Mouse (Mus musculus) large intestine, adult 2 months (tissue): ENCODE results near the gene Sdr9c7. TPM values are rescaled to one million over a fixed set of nuclear protein-coding genes. Genes with fewer than 3 reads are reported as not detected.
"Not testable (repeated sequence)": the region's sequence is repeated elsewhere in the genome, so short reads cannot be mapped to it uniquely, and the experiment has no call there.

ENCODE experiments used
- DNase-seq: peaks from one replicate; pipeline ENCODE4 v3.0.0-alpha.2; 2012; ENCODE audit warnings: low read depth, low spot score
- WGBS: fragments of 180-500 bp; shearing (Covaris S2); methylation state at CpG from one replicate; pipeline ENCODE4 v1.1.7; 2018; 5-methylcytosine and 5-hydroxymethylcytosine counted together
- polyA plus RNA-seq: library from polyadenylated mRNA; depleted of rRNA; stranded (reverse); fragments of >200 nt; gene quantifications from 2 replicates; pipeline ENCODE4 v1.2.3, GENCODE M21; 2012

The Sdr9c7 gene
- polyA plus RNA-seq, 1 experiment: 0.04 TPM

DNA sequence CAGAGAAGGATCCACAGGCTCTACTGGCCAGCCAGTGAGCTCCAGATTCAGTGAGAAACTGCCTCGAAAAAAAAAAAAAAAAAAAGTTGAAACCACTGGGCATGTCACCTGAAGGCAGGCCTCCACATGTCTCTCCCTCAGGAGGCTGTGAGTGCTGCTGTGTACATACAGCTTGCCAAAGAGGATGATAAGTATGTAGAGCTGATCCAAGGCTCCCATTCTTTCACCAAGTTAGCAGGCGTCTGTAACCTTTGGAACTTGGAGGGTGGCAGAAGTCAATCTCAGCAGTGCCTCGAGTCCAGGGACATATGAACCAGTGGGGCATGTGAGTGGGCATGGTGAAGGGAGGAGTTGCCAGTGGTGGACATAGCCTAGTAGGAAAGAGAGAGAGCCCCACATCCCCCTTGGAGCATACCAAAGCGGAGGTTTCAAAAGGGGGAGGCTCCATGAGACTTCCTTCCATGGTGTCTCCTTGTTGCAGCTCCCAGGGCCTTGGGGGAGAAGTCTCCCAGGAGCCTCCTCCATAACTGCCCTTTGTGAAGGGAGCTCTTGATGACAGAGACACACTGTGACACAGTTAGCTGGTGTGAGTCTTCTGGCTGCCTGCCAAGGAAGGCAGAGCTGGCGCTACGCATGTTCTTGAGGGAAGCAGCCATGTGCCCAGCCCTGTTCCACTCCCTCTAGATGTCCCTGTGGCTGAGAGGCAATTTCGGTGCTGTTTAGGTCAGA, 6.6 kb downstream of the Sdr9c7 start:
- DNase-seq: no peak
- WGBS: 26% methylated on average over 7 of the region's 7 CpGs

DNA sequence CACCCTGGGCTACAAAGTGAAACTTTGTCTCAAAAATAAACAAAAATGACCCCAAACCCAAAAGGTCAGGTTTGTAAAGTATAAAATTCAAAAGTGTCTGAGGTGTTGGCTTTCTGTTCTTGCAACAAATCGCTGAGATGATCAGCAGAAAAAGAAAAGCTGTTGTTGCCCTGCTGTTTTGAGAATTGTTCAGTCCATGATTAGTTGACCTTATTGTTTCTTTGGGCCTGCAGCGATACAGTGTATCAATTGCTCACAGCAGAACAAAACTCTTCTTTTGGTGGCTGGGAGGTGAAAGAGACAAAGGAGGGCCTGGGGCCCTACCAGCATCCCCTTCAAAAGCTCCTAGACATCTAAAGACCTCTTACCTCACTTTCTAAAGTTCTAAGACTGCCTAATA, 7.8 kb downstream of the Sdr9c7 start:
- 89% methylated on average over 2 of the region's 2 CpGs for WGBS
- DNase-seq: no peak

DNA sequence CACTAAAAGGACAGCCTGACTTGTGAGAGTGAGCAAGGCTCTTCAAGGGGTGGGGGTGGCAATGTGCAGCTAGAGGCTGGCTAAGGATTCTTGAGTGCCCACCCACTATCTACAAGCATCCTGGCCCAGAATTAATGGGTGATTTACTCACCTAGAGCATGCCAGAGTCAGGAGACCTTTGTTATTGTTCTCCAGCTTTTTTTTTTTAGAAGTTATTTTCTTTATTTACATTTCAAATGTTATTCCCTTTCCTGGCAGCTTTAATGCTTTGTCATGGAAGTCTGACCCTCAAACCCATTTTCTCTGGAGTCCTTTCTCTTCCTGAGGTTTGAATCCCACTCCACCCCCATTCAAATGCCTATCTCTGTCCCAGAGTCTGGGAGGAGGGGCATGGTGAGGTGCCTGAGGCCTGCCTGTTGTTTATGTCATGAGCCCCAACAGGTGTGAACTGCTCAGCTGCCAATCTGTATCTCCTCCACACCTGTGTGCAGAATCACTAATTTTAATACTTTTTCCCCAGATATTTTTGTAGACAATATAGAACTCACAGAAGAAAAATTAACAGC, 9.2 kb downstream of the Sdr9c7 start:
- no peak for DNase-seq

DNA sequence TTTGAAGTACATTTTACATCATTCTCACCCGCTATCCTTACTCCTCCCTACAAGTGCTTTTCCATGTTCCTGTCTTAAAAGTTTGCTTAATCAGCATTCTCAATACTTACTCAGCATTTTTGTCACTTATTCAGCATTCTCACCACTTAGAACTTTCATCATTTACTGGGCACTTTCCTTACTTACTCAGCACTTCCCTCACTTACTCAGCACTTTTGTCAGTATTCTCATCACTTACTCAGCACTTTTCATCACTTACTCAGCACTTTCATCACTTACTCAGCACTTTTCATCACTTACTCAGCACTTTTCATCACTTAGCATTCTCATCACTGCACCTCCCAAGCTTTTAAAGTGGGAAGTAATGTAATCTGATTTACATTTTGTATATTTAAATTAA, 17.3 kb downstream of the Sdr9c7 start:
- no peak for DNase-seq
- WGBS: 98% methylated on average over 1 of the region's 1 CpGs

DNA sequence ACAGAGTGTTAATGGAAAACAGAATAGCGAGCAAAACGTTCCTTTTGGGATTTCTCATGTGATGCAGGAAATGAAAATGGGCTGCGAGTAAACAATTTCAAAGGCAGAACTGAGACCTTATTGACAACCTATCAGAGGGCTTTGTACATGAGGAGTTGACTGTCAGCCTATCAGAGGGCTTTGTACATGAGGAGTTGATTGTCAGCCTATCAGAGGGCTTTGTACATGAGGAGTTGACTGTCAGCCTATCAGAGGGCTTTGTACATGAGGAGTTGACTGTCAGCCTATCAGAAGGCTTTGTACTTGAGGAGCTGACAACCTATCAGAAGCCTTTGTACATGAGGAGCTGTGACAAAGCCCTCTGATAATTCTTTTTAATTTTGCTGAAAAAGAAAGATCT, 18.9 kb downstream of the Sdr9c7 start:
- 90% methylated on average over 3 of the region's 3 CpGs for WGBS
- DNase-seq: not testable (repeated sequence)

DNA sequence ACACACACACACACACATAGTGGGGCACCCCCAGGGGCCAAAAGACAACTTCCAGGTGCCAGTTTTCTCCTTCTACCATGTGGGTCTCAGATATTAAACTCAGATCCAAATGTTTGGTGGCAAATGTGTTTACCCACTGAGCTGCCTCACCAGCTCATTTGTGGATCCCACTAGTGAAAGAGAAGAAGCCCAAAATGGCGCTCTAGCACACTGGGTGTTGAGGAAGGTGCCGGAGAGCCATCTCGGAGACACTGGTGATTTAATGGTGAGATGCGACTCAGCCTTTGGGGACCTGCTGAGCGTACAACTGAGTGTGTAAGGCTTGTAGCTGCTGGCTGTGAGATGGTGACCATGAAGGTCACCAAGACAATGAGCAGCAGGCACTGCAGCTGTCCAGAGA, 19.3 kb downstream of the Sdr9c7 start:
- DNase-seq: no peak
- 96% methylated on average over 5 of the region's 5 CpGs for WGBS

DNA sequence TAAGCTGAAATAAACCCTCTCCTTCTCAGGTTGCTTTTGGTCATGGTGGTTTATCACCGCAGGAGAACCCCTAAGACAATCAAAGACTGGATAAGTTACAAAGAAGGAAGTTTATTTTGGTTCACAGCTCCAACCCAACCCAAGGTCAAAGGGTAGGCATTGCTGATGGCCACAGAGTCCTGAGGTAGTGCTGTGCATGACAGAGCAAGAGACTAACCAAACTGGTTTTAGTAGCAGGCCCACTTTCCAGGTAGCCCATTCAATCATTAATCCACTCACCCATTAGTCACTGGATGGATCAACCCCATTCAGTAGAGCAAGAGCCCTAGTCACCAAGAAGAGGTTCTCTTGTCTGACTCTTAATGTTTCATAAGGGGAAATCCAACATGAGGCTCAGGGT, 23.9 kb downstream of the Sdr9c7 start:
- WGBS: 29% methylated on average over 1 of the region's 1 CpGs
- DNase-seq: no peak

DNA sequence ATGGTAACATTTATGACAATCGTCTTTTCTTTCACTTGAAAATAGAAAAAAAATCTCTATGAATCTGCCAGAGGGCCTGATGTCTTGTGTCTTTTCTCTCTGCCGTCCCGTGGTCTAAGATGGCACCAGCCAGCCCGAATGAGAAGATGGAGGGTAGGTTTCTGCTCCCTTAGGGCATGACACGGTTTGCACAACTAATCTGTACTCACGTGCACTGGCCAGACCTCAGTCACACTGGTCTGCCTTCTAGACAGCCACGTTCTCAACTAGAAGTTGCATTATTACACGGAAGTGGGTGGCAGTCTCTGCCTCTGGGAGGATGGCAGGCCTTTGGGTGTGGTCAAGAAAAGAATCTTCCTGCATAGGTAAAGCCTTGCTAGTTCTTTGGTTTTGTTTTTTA, 24.7 kb downstream of the Sdr9c7 start:
- WGBS: 84% methylated on average over 8 of the region's 8 CpGs
- no peak for DNase-seq

DNA sequence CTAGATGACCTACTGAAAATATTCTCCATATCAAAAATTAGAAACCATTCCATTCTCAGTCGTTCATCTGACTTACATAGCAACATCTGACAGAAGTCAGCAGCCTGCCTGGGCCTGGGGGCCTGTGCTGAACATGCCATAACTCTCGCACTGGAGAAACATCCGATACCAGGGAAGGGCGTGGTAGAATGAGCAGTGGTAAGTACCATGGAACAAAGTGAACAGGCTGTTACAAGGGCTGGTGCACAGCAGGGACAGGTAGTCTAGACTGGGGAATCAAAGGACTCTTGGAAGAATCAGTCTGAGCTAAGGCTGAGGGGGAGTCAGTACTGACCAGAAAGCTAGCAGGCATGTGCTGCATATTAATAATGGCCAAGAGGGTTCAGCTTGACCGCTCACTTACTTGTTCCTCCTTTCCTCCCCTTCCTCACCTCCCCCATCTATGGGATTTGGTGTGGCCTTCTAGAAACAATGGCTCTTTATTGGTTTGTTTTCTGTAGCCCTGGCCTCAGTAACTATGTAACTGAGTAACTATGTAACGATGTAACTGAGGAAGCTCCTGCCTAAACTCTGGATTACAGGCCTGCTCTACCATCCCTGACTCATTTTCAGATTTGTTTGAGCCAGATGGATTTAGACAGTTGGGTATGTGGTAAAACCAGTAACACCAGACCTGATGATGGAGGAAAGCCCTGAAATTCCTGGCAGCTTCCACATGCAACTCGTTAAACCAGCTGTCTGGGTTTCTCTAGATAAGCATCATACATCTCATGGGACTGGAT, 26.5 kb downstream of the Sdr9c7 start:
- WGBS: 31% methylated on average over 7 of the region's 7 CpGs
- DNase-seq: peak; percentile 56

DNA sequence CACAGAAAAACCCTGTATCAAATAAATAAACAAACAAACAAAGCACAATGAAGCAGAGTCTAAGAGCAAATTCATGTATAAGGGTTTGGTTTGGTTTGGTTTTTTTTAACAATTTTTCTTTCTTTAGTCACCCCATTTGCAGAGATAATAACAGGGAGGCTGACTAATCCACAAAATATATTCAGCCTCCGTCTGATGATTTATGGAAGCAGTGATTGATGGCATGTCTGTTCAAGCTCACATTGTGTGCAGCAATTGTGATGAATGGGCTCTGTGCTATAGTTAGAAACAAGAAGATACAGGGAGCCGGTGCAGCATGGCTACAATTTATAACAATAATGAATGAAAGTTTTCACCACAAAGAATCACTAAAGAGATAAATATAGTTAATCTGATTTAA, 29.4 kb downstream of the Sdr9c7 start:
- WGBS: 78% methylated on average over 2 of the region's 2 CpGs
- DNase-seq: no peak

DNA sequence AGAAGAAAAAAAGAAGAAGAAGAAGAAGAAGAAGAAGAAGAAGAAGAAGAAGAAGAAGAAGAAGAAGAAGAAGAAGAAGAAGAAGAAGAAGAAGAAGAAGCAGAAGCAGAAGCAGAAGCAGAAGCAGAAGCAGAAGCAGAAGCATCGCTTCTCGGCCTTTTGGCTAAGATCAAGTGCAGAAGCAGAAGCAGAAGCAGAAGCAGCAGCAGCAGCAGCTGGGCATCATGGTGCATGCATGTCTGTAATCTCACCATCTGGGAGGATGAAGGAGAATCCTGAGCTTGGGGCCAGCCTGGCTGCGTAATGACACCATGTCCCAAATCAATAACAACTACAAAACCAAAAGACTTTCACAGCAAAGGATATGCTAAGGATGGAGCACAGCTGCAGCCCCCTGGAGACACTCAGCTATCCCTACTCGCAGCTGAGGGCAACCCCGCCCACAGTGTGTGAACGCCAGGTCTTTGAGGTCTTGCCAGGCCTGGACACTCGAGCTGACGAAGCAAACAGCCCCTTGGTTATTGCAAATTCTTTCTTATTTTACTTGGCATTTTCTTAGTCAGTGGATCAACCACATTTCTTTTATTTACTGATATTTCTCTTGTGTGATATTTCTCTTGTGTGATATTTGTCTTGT, 34.1 kb downstream of the Sdr9c7 start:
- no peak for DNase-seq
- 65% methylated on average over 8 of the region's 8 CpGs for WGBS

DNA sequence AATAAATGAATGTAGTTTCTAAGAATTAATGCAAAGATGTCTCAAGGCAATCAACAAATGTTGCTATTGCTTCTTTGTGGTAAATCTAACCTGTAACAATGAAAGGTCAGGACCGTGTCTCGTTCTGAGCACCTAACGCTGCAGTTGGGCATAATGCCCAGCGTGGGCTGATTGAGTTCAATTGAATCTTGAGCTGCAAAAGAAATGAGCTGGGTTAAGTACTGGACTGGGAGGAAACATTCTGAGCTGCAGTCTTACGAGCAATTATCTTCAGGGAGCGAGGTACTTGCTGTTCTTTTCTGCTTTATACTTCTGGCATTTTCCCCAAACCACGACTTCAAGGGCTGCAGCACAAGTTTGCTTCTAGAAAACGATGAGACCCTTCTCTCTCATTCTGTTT, 38.0 kb downstream of the Sdr9c7 start:
- WGBS: 62% methylated on average over 8 of the region's 8 CpGs
- no peak for DNase-seq

DNA sequence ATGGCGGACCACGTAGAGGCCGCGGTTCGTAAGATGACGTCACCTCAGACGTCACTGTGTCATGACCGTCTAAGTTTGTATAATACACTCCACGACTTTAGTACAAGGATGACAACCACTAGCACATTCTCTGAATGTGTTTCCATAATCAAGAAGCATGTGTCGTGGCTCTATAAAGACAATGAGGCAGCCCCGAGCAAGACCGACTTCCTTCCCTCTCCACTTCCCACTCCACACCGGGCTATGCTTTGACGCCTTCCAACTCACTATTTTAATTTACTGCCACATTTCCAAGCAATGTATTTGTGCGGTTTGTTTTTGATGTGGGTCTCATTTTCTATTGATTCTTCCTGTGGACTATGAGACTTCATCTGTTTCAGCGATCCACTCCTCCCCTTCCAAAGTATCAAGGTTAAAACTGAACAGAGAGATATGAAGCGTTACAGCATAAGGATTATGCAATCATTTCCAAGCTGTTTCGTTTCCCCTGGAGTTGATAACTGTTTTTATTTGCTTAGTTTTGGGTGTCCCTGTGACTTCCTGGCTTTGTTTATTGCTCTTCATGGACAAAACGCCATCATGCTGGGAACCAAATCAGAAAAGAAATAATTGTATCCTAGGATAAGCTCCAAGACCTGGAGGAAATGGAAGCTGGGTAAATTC, 38.6 kb downstream of the Sdr9c7 start:
- 48% methylated on average over 19 of the region's 19 CpGs for WGBS
- no peak for DNase-seq

DNA sequence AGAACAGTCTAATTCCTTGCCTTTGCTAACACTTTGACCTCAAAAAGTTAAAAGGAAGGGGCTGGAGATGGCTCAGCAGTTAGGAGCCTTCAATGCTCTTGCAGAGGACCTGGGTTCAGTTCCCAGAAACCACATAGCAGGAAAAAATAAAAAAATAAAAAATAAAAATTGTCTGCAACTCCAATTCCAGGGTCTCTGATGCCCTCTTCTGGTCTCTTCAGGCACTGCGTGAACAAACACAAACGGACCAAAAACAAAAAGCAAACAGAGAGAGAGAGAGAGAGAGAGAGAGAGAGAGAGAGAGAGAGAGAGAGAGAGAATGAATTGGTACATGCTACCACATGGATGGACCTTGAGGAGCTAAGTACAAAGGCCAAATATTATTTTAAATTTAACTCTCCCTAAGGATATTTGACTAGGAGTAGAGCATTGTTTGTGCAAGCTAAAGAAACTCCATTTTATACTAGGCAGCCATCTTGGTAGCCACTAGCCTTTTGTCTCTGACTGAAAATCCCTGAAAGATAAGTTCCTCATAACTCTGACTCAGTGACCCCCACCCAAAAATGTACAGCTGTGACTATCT, 39.2 kb downstream of the Sdr9c7 start:
- WGBS: 2% methylated on average over 2 of the region's 2 CpGs
- no peak for DNase-seq

DNA sequence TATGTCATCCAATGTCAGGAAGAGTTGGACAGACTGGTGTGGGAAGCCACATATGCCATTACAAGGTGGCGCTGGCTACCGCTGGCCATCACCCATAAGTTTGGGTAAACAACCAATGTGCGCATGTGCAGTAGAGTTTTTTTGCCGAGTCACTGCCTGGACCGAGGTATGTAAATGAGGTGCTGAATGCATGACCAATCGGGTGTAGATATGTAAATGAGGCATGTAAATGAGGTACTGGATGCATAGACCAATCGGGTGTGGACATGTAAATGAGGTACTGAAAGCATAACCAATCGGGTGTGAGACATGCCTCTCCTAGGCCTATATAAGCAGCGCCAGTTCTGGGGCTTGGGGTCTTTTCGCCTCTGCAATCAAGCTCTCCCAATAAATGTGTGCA, 41.3 kb downstream of the Sdr9c7 start:
- 96% methylated on average over 10 of the region's 10 CpGs for WGBS
- not testable (repeated sequence) for DNase-seq

DNA sequence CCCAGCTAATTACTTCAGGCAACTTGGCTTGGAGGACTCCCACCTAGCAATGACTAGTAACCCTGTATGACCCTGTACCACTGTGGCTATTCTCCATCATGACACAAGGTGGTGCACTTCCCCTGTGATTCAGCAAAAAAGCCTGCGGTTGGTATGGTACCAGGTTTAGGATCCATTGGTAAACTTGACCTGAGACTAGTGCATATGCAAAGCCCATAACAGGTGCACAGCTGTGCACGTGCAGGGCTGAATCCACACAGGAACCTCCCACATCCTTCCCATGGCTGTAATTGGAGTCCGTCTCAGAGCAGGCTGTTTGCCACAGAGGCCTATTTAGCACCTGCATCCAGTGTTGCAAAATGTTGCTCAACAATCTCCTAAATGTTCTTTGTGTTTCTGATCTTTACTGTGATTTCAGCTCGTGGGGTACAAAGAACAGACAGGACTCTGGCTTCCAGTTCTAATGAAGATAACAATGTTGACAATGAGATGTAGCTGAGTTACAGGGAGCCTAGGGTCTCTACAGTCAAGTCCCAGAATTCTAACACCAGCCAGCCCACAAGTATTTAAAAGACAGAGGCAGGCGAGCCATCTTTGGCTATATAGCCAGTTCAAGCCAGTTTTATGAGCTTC, 47.2 kb downstream of the Sdr9c7 start:
- no peak for DNase-seq
- WGBS: 20% methylated on average over 5 of the region's 5 CpGs

DNA sequence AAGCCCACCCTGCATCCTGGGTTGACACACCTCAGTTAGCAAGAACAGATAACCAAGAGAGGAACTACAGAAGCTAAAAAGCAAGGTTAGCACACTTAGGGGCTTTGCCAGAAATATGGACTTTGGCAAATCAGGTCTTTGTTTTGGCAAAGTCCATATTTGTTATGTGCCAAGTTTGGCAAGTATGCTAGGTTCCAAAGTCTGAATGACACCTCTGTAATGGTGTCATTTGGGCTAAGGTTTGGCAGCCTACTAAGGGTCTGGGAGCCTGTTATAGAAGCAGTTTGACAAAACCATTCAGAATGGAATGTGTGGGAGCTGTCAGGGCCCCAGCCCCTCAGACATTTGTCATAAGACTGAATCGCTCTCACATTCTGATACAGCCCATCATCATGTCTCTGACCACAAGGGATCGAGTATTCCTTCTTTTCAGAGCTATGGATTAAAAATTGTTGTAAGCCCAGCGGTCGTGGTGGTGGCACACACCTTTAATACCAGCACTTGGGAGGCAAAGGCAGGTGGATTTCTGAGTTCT, 51.3 kb downstream of the Sdr9c7 start:
- 52% methylated on average over 4 of the region's 4 CpGs for WGBS
- DNase-seq: no peak

DNA sequence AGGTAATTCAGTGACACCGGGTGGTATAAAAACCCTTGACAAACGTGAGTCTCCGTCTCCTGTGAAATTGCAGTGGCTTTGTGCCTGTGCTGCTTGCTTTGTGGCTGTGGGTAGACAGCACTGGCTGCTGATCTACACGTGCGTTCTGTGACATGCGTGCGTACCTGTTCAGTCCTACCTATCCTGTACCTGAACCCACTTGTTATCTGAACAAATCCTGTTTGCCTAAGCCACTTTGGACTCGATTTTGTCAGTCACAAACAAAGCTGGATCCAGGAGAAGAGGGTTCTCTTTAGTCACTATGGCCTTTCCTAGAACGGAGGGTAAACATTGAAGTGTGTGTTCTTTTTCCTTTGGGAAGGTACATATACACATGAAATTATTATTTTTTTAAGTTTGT, 53.1 kb downstream of the Sdr9c7 start:
- DNase-seq: no peak

DNA sequence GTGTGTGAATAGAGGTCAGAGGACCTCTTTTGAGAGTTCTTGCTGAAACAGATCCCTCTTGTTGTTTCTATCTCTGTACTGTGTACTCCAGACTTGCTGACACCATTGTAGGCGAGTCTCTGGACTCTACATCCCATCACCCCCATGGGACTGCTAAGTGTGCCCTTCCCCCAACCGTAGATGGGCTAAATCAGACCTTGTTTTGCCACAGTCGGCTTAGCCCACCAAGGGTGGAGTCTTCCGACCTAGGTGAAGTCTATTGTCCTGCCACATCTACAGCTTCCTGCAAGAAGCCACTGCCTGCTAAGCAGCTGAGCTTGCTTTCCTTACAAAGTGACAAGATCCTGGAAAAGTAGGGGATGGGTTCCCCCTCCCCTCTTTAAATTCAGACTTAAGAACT, 53.5 kb downstream of the Sdr9c7 start:
- WGBS: 85% methylated on average over 4 of the region's 4 CpGs
- no peak for DNase-seq

More for the DNA sequence above, 53.1 kb downstream of the Sdr9c7 start:
- 78% methylated on average over 9 of the region's 9 CpGs for WGBS
